Mouse (Mus musculus) induced T-regulatory cell, adult 2 months (primary cell): ENCODE results near the gene 1700014D04Rik.
"Not testable (repeated sequence)": the region's sequence is repeated elsewhere in the genome, so short reads cannot be mapped to it uniquely, and the experiment has no call there.

ENCODE experiments used
- DNase-seq: peaks from one replicate; pipeline ENCODE4 v3.0.0-alpha.2; 2012; ENCODE audit warnings: low read depth

Gene 1700014D04Rik

DNA sequence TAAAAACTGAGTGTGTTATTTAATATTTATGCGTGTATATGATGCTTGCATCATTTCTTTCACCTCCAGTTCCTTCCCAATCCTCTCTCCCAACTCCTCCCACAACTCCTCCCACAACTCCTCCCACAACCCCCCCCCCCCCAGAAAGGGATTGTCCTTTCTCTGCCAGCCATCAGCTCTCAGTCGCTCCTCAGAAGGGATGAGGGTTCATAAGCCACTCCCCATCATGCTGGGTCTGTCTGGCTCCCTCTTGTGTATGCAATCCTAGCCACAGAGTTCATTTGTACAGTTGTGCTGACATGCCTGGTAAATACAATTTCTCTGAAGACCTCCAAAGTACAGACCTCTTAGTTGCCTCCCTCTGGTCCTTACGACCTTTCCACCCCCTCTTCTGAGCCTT, 11.4 kb downstream of the 1700014D04Rik start:
- DNase-seq, result peak; percentile 20

DNA sequence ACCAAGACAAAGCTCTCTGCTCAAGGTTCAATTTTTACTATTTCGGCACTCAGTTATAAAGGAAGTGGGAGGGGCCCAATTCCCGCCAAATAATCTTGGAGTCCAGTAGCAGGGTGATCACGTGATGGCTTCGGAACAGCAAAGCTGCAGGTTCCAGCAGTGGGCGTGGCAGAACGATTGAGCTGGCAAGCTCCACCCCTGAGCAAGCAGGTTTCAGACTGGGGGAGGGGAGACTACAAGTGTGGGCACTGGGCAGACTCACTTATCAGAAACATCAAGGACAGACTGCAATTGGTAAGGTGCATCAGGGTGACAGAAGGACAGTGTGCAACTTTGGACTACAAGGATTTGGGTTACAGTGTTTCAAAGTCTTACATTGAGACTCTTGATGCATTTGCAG, 12.2 kb downstream of the 1700014D04Rik start:
- peak; percentile 6 for DNase-seq

DNA sequence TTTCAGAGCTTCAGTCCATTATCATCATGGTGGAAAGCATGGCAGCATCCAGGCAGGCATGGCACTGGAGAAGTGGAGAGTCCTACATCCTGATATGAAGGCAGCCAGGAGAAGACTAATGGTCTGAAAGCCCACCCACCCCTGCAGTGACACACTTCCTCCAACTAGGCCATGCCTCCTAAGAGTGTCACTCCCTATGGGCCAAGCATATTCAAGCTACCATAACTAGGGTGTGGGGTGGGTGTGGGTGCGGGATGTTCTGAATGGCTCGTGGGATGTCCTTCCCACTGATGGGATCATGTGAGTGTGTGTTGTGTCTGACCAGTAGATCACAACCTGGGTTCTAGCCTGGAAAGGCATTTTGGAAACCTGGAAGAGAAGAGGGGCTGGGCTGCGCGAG, 12.6 kb downstream of the 1700014D04Rik start:
- DNase-seq, result no peak

DNA sequence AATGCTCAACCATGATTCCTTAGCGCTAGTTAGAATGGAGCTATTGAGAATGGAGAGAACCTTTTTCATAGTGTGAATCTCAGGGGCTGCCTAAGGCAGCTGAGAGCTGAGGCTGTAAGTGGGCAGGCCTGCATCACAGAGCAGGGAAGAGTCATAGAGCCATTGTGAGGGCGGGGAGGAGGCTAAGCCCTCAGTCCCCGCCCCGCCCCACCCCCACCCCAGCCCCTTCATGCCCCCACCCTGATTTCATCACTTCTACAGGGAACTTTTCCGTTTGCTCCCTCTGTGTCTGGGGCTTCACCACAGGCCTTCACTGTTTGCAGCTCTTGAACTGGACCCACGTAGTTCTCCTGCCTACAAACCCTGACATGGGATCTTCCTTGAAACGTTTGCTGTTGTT, 14.9 kb downstream of the 1700014D04Rik start, which contains the start of gene Spata31d1d:
Gene Spata31d1d (minus strand): TSS at position 101 of the 400 bp plus-strand sequence.
- DNase-seq, result no peak

DNA sequence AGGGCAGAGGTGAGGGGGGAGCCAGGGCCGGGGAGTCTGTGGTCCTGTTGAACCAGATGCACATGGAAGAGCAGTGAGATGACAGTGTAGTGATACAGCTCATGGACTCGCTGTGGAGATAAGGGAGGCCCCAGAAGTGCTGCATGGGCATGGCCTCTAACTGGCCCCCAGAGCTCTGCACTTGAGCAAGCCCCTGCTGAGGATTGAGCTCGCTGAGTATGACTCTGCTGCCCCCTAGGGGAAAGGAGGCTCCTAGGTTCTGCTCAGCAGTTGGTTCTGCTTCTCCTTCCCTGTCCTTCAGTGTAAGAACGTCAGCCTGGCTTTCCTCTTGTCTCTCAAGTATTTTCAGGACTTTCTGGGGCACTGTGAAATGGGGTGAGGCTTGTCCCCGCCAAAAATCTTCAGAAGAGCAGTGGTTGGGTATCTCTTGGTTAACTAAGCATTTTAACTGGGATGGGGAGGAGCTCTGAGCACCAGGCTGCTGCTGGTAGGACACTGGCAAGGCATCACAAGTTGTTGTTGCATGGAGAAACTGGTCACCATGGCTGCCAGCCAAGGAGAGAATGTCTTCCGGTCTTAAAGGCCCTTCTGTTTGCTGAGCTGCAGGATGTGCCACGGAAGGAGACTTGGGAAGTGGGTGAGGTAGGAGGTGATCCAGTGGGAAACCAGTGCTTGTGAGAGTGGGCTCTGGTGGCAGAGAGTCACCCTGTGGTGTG, 18.0 kb downstream of the 1700014D04Rik start:
- DNase-seq, result peak; percentile 85

DNA sequence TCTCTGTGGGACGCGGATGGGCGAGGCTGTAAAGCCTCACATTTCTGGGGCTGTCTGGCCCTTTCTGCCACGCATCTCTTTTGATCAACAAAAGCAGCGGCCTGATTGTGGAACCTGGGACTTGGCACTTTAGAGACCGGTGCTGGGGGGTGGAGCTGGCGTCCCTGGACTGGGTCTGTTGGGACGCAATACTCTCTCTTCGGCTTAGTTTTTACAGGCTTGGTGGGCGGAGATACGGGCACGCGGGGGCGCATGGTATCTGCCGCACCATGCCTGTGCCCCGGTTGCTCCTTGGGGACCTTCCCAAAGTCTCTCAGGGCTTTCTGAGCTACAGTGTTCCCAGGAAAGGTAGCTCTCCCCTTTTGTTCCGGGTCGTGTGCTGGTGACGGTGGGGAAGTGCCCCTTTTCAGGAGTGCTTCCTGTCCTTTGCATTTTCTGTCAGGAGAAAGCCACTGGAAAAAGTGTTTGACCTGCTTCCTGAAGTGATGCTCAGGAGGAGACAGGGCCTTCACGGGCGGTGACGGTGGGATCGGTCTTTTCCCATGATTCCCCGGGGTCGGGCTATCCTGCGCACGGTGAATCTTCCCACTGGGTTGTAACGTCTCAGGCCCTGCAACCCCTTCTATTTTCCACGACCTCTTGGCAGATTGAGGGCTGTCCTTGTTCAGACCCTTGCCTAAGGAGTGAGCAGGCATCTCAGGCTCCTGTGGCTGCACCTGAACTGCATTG, 20.2 kb downstream of the 1700014D04Rik start:
- DNase-seq, result no peak

DNA sequence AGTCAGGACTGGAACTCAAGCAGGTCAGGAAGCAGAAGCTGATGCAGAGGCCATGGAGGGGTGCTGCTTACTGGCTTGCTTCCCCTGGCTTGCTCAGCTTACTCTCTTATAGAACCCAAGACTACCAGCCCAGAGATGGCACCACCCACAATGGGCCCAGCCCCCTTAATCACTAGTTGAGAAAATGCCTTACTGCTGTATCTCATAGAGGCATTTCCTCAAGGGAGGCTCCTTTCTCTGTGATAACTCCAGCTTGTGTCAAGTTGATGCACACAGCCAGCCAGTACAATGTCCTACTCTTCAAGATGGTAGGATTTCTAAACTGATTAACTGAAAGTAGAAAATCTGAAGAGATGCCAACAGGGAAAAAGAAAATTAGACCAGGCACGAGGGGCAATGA, 24.5 kb downstream of the 1700014D04Rik start:
- DNase-seq, result not testable (repeated sequence)

DNA sequence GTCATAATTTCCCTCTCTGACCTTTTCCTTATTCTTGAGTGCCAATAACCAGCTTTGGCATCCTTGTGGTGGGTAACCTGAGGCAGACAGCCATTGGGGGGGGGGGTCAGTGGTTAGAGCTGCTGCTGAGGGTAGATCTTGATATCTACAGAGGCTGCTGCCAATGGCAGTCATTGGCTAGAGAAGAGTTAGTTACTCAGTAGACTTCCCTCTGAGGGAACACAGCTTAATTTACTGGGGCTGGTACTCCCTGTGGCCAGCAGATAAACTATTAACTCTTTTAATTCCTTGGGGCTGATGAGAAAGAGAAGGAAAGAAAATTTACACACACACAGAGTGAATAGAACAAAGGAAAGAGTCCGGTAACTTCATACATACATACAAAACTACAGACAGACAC, 27.1 kb downstream of the 1700014D04Rik start:
- no peak for DNase-seq

DNA sequence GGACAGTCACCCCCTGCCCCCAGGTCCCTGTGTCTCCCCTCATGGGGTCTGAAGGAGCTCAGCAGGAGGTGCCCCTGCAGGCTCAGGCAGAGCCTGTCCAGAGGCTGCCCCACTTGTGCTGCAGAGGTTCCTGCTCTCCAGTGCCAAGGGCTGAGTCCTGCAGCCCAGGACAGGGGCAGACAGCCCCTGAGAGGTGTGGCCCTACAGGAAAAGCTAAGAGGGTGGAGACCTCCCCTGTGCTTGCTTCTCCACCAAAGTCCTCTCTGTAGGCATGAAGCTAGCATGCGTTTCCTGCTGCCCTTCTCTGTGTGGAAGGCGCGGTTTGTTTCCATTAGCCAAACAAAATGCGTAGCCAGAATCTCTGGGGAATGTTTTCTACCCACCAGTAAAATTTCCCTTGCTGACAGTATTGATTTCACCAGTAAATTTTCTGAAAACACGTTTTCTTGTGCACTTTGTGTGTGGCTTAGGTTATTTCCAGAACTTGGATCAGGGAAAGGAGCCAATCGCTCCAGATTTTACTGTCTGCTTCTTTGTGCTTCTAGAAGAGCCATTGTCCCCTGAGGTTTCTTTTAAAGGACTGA, 27.6 kb downstream of the 1700014D04Rik start:
- DNase-seq, result peak; percentile 23

DNA sequence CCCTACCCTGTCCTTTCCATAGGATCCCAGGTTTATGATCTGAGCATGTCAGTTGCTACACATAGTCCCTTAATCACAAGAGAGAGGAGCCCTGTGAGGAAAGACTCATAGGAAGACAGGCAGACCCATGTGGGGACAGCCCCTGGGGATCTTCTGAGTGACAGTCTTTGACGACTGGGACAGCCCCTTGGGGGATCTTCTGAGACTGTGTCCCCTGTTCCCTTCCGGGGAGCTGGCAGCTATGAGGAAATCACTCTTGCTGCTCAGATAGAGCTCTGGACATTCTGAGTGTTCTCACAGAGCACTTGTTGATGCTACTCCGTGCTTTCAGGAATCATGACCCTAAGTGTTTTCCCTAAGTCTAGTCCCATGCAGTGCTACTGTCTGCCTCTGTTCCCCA, 32.8 kb downstream of the 1700014D04Rik start:
- DNase-seq, result peak; percentile 62

DNA sequence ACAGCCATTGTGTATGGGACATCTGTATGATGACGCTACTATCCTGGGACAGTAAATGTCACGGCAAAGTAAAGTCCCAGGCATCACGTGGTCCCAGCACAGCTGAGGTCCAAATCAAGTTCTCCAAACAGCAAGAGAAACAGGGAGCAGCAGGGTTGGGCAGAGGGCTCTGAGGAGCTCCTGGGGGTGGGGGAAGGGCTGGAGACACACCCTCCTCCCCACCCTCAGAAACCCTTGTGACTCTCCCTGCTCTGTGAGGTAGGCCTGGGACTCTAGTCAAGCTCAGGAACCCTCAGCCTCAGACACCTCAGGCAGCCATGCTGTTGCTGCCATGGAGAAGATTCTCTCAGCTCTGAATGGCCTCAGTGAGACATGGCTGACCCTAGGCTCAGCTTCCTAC, 34.6 kb downstream of the 1700014D04Rik start, which contains the start of gene Spata31d1b:
Gene Spata31d1b (plus strand): TSS at position 301 of the 400 bp plus-strand sequence.
- not testable (repeated sequence) for DNase-seq

DNA sequence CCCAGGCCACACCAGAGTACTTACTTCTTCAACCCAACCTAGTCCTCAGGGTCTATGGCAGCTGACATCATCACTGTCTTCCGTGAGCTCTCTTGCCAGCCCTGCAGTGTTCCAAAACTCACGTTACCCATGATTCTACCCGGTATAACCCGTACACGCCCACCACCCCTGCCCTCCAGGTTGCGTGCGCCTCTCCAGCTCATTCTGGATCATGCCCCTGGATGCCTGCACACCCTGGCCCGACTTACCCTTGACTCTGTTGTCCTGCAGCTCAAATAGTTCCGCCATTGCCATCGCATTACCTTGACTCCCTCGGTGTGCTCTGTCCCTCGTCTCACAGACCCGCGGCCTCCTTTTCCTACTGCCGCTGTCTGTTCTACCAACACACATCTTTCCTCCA, 36.3 kb downstream of the 1700014D04Rik start, which contains the start of gene Spata31d1a:
Gene Spata31d1a (minus strand): TSS at position 101 of the 400 bp plus-strand sequence.
- no peak for DNase-seq

DNA sequence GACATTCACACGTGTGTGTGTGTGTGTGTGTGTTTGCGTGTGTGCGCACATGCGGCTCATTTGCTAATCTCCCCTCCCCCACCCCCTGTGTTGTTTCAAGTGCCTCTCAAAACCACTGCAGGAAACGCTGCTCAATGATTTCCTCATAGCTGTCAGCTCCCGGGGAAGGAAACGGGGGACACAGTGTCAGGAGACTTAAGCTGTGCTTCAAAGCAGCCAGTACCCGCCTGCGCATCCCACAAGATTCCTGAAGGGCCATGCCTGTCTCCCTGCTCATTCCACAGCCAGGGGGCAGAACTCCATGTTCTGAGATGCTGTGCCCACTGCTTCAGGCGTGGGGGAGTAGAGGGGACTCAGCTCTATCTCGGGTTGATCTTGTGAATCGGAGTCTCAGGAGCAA, 42.0 kb downstream of the 1700014D04Rik start:
- DNase-seq, result peak; percentile 69

DNA sequence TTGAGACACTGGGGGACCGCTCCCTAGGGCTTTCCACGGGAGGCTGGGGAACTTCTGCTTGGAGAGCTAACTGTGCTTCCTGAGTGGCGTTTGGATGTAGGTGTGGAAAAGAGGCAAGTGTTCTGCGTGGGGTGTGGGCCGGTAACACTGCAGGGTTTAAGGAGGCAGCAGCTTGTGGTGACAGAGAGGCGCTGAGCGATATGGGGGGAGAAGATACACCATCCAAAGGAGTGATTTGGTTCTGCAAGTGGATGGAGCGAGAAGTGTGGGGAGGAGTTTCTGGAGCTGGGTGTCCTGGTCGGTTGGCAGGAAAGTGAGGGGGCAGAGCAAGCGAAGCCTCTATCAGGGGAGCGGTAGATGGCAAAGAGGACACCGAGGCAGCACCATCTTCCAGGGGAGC, 43.0 kb downstream of the 1700014D04Rik start:
- no peak for DNase-seq

DNA sequence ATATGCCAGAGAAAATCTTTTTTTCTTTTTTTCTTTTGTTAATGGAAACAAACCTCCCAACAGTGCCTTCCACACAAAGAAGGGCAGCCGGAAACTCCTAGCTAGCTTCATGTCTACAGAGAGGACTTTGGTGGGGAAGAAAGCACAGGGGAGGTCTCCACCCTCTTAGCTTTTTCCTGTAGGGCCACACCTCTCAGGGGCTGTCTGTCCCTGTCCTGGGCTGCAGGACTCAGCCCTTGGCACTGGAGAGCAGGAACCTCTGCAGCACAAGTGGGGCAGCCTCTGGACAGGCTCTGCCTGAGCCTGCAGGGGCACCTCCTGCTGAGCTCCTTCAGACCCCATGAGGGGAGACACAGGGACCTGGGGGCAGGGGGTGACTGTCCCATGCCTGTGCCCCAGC, 46.4 kb downstream of the 1700014D04Rik start:
- not testable (repeated sequence) for DNase-seq

DNA sequence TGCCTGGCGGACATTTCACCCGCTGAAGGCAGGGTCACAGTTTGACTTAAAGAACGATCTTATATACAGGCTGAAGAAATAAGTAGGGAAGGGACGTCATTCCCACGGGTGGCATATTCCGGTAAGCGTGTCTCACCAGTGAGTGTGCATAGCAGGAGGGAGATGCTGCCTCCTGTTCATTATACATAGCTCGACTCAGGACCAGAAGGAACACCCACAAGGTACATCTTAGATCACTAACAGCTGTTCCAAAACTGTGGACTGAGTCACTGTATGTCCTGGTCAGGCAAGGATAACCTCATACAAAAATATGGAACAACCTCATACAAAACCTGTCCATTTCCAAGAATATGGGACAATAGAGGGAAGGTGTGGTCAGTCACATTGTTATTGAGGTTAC, 47.4 kb downstream of the 1700014D04Rik start:
- no peak for DNase-seq

DNA sequence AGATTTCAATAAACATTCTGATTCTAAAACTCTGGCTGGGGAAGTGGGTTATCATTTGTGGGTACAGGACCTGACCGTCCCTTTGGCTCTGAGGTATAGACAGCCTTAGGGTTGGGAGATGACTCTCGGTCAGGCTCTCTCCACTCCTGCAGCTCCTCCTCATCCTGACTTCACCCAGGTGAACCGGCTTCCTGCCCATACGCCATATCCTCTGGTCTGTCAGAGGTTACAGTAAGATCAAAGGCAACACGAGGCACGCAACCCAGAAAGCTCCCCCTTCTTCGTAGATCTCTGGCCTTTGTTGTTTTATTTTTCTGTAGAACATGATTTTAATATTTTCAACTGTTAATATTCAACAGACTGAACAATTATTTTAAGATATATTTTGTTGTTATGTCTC, 50.8 kb downstream of the 1700014D04Rik start:
- DNase-seq, result no peak

DNA sequence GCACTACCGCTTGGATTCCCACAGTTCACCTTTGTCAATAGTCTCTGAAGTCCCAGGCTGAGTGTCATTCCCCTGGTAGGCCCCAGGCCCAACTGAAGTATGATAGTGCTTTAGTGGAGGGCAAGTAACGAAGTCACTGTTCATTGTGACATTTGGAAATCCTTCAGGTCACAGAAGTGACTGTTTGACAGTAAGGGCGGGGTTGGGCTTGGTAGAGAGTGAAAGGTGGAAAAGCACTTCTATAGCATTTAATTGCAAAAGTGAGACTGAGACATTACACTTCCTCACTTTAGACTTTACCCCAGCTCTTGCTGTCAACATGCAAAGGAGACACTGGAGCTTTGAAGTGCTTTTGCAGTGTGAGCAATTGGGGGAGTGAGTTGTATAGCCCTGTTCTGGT, 52.5 kb downstream of the 1700014D04Rik start, which contains the start of gene 4921517D22Rik:
Gene 4921517D22Rik (minus strand): TSS at position 101 of the 400 bp plus-strand sequence.
- DNase-seq, result no peak

DNA sequence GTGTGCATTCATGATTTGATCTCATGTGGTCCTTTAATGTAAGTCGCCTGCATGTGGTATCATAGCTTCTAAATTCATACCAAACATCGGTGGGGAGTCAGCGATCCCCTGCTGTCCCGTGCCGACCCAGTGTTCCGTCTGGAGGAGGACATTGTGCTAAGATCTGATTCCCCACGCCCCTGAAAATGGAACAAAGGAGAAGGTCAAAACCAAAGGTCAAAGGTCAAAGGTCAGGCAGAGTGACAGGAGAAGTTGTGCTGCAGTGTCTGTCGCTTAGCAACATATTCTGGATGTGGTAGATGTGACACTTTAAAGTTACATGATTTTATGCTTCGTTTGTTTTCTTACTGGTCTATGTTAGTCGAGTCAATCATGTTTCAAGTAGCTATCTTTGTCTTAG, 55.1 kb downstream of the 1700014D04Rik start:
- no peak for DNase-seq
